Mouse (Mus musculus): ENCODE data around the gene Cpsf4.
"Not testable (repeated sequence)": the region's sequence is repeated elsewhere in the genome, so short reads cannot be mapped to it uniquely, and the experiment has no call there.

Cpsf4 gene

GRCm38 (mm10) chr5:145166536-145167305 lies at the start of gene Cpsf4, which contains the start of gene Ptcd1:
Cpsf4 (plus strand) TSS chr5:145167213.
Ptcd1 (minus strand) TSS chr5:145167108.
- peak; percentile 95 for DNase-seq (ENCODE audit: low spot score)

- no peak for DNase-seq (ENCODE audit: low spot score)
Measured at GRCm38 (mm10) chr5:145118005-145118404, 49.0 kb upstream of the Cpsf4 start.

DNA sequence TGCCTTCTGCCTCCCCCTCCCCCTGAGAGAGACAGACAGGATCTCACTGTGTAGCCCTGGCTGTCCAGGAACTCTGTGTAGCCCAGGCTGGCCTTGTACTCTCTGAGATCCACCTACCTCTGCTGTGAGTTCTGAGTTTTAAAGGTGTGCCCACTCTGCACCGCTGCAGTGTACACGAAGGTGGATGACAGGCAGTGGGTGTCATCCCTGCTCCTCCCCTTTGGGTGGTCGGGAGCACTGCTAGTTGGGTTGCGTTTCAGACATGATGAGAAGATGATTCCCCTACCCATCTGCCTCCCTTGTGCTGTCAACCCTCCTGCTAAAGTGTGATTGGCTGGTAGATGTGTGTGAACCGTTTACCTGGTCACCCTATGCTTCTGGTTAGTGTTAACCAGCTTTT lies 48.6 kb upstream of the Cpsf4 start:
- no peak for DNase-seq (ENCODE audit: low spot score)

DNA sequence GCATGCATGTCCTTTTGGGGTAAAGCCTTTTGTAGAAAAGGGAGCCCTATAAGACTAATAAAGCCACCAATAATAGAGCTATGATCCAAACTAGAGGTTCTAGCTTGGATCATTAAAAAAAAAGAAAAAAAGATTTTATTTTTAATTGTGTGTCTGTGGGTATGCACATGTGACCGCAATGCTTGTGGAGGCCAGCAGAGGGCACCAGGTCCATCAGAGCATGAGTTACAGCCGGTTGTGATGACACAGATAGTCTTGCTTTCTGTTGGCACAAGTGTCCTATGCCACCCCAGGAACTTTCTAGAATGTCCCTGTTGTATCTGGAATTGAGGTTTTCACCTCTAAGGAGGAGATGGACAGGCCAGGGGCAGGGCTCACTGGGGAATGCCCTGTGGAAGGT lies 47.6 kb upstream of the Cpsf4 start:
- no peak for DNase-seq (ENCODE audit: low spot score)

DNA sequence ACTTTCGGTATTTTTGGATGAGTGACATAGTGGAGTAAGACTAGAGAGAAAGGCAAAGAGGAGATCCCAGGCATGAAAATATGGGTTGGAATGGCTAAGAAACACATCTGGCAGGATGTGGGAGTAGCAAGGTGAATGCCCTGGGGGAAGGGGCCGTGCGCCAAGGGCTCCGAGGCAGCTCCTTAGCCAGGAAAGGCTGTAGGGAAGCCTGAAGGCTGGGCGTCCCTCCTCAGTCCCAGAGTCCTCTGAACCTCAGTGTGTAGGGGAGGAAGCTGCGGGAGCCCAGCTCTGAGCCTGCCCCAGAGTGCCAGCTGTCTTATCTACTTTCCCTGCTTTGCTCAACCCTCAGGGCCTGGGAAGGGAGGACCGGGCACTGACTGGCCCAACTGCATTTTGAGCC lies 46.1 kb upstream of the Cpsf4 start:
- DNase-seq (ENCODE audit: low spot score): no peak

- DNase-seq (ENCODE audit: low spot score): no peak
Measured at GRCm38 (mm10) chr5:145123396-145123795, 43.6 kb upstream of the Cpsf4 start.

DNA sequence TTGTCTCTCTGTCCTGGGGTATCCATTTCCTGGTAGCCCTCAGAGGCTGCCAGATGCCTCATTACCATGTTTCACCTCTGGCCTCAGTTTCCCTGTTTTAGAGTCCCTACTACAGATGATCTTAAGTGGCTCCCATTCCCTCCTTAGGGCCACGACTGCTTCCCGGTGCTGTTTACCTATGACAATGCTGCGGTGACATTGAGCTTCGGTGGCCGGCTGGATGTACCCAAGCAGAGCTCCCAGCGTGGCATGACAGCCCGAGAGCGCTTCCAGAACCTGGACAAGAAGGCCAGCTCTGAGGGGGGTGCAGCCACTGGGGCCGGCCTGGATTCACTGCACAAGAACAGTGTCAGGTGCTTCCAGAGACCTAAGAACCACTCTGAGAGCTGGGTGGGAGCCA lies 40.4 kb upstream of the Cpsf4 start:
- no peak for DNase-seq (ENCODE audit: low spot score)

- DNase-seq (ENCODE audit: low spot score): no peak
Measured at GRCm38 (mm10) chr5:145129124-145129523, 37.9 kb upstream of the Cpsf4 start.

DNA sequence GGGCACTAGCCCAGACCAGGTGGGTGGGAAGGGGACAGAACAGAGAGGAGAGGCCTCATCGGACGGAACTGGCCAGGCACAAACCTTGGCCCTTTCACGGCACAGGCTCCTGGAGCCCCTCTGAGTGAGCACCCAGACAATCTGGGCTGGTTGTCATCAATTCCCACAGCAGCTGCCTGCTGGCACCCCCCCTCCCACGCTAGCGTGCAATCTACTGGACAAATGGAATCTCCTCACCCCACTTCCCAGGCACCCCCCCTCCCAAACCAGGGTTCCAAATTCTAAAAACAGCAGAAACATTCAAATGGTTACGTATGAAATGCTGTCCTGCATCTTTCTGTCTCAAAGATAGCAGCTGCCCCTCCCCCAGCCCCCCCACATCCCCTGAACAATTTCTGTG lies 37.2 kb upstream of the Cpsf4 start:
- not testable (repeated sequence) for DNase-seq (ENCODE audit: low spot score)

GRCm38 (mm10) chr5:145130191-145130590 lies 36.8 kb upstream of the Cpsf4 start:
- DNase-seq (ENCODE audit: low spot score): no peak

- no peak for DNase-seq (ENCODE audit: low spot score)
Measured at GRCm38 (mm10) chr5:145130995-145131394, 36.0 kb upstream of the Cpsf4 start.

GRCm38 (mm10) chr5:145133275-145133674 lies 33.7 kb upstream of the Cpsf4 start:
- DNase-seq (ENCODE audit: low spot score): not testable (repeated sequence)

DNA sequence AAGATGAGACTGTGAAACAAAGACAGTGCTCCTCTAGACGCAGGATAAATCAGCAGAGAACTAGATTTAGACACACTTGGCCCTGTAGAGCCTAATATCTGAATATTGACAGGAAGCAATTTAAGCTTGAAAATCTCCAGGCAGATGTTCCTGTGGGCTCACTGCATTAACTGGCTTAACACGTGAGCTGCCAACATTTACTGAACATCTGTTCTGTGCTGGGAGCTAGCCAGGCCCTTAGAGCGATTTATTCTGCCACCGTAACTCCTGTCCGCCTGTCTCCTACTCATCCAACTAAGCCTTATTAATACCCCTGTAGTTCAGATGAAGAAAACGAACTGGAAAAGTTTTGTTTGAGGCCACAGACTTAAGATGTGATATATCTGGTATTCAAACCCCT lies 28.2 kb upstream of the Cpsf4 start:
- no peak for DNase-seq (ENCODE audit: low spot score)

DNA sequence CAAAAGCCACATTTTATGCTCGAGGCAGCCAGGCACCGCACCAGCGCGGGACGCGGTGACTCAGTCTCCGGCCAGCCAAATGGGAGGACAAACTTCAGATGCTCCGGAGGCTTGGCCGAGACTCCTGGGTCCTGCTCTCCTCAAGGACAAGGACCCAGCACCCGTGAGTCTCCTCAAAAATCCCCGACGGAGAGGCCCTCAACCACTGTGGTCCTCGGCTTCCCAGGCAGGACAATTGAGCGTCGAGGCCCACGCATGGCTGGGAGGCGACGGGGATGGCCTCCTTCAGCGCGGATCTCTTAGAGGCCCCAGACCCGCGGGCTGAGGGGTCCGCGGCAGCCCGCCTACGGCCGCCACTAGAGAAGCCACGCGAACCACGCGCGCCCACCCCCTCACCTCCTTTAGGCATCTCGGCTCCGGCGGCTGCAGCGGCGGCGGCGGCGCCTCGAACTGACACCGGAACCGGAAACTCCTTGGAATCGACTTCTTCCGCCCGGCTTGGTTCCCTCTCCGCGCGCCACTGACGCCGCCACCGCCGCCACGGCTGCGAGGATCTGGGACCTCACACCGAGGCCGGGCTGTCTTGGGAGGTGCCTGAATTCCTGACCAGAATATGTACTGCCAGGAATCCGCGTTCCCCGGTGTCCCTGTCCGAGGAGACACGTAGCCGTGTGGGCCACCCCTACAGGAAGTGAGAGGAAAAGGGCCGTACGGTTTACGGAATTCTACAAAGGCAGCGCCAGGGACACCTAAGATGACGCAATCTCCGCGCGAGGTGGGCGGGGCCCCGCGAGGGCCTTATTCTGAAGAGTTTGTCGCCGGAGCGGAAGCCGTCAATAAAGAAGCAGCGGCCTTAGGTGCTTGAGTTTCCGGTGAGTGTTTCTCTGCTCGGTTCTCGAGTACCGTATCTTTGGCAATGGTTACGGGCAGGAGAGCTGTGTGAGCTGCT lies 27.2 kb upstream of the Cpsf4 start, which contains the start of the genes Pdap1 and Bud31:
Pdap1 (minus strand) TSS at position 668 of the 949 bp plus-strand sequence.
Bud31 (plus strand) TSS at position 792 of the 949 bp plus-strand sequence.
- DNase-seq (ENCODE audit: low spot score): peak; percentile 94

DNA sequence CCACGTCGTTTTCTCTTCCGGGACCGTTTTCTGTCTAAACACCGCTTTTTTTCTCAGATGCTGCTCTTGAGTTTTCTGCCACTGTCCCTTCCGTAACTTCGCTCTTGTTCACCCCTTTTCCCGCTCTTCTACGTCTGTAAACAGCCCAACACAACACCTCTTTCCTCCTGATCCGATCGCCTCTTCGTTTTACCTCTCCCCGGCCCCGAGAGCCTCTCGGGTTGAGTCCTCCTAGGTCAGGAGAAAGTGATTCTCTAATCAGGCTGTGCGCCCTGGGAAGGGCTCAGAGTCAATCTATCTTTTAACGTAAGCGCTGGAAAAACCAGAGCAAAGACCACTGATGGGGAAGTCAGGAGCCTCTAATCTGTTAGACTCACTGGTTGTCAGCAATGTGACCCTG lies 26.4 kb upstream of the Cpsf4 start:
- no peak for DNase-seq (ENCODE audit: low spot score)

DNA sequence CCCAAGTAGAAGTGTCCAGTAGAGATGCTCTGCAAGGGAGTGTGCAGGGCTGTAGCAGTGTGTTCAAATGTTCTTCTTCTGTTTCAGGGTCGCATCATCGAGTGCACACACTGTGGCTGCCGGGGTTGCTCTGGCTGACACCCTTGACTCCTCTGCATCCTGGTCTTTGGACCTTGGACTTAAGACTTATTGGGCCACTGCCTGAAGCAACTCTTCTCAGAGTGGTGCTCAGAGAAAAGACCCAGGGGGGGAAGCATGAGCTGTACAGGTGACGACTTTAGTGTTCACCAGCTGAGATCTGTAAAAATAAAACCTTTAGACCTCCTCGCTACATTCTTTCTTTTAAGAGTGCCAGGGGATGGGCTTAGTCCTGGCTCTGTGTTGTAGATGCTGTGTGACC lies 19.3 kb upstream of the Cpsf4 start:
- DNase-seq (ENCODE audit: low spot score): no peak

DNA sequence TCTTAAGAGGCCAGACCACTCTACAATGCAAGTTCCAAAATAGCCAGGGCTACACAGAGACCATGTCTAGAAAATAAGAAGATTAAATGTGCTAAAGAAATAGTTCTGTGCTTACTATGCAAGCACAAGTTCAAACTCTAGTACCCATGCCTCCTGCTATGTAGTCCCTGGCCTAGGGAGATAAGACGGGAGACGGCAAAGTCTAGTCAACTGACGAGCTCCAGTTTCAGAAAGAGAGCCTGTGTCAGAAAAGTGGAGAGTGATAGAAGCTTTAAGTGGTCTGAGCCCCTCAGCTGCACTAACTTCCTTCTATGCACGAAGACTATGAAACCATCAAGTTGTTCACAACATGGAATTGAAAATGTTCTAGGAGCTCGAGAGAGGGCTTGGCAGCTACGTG lies 17.7 kb upstream of the Cpsf4 start:
- DNase-seq (ENCODE audit: low spot score): no peak

GRCm38 (mm10) chr5:145152690-145153089 lies 14.3 kb upstream of the Cpsf4 start:
- DNase-seq (ENCODE audit: low spot score): no peak

DNA sequence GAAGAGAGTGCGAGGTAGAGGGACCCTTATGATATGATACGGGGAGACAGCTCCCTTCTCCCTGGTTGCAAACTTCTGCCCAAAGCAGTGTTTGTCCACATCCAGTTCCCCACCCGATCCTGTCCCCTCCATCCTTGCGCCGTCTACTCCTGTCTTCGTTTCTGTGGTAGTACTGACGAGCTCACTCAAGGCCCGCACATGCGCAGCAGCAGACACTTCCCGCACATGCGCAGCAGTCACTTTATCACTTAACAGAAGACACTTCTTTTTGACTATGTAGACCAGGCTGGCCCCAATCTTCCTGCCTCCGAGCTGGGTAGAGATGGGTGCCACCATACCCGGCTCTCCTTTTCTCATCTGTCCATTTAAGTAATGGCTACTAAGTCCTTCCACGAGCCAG lies 5.7 kb upstream of the Cpsf4 start:
- DNase-seq (ENCODE audit: low spot score): no peak

- no peak for DNase-seq (ENCODE audit: low spot score)
Measured at GRCm38 (mm10) chr5:145164710-145165109, 2.3 kb upstream of the Cpsf4 start.

- DNase-seq (ENCODE audit: low spot score): no peak
Measured at GRCm38 (mm10) chr5:145165184-145165583, 1.8 kb upstream of the Cpsf4 start.

- no peak for DNase-seq (ENCODE audit: low spot score)
Measured at GRCm38 (mm10) chr5:145167306-145167661, 271 bp downstream of the Cpsf4 start.

DNA sequence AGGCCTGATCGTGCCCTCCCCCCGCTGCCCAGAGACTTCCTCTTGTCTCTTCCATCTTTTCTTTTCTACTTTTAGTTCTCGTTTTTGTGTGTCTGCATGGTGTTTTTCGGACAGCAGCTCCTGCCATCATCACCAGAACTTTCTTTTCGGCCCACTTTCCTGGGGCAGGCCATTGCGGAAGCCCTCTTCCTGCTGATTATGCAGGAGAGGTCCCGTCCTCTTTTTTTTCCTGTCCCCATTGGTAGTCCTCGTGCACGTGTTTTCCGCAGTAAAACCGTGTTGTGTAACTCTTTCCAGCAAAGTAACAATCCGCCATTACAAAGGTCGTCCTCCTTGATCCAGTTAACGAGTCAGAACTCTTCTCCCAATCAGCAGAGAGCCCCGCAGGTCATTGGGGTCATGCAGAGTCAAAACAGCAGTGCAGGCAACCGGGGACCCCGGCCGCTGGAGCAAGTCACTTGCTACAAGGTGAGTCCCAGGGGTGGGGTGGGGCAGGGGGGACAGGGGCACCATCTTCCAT lies 11.5 kb downstream of the Cpsf4 start:
- DNase-seq (ENCODE audit: low spot score): no peak

All from ovary, postnatal 14 days (tissue).